Mouse (Mus musculus) large intestine, adult 2 months (tissue): ENCODE results near the gene Gm11037. TPM values are rescaled to one million over a fixed set of nuclear protein-coding genes. Genes with fewer than 3 reads are reported as not detected.

Source experiments
- DNase-seq: peaks from one replicate; pipeline ENCODE4 v3.0.0-alpha.2; 2012; ENCODE audit warnings: low read depth, low spot score
- WGBS: fragments of 180-500 bp; shearing (Covaris S2); methylation state at CpG from one replicate; pipeline ENCODE4 v1.1.7; 2018; 5-methylcytosine and 5-hydroxymethylcytosine counted together
- polyA plus RNA-seq: library from polyadenylated mRNA; depleted of rRNA; stranded (reverse); fragments of >200 nt; gene quantifications from 2 replicates; pipeline ENCODE4 v1.2.3, GENCODE M21; 2012

Gene Gm11037
- polyA plus RNA-seq, 1 experiment, result not detected

GRCm38 (mm10) chr2:131146193-131147042, 13.1 kb downstream of the Gm11037 start:
- WGBS, result 91% methylated on average over 21 of the region's 21 CpGs
- no peak for DNase-seq

GRCm38 (mm10) chr2:131147043-131147365, 13.7 kb downstream of the Gm11037 start:
- WGBS, result 95% methylated on average over 8 of the region's 8 CpGs
- no peak for DNase-seq

- 84% methylated on average over 8 of the region's 8 CpGs for WGBS
- no peak for DNase-seq
These were observed 15.3 kb downstream of the Gm11037 start for GRCm38 (mm10) chr2:131148353-131149253.

GRCm38 (mm10) chr2:131149254-131149578, 15.9 kb downstream of the Gm11037 start:
- no peak for DNase-seq
- 96% methylated on average over 3 of the region's 3 CpGs for WGBS

GRCm38 (mm10) chr2:131152166-131152730, 19.0 kb downstream of the Gm11037 start:
- 87% methylated on average over 7 of the region's 7 CpGs for WGBS
- DNase-seq, result no peak

- DNase-seq, result no peak
- 89% methylated on average over 4 of the region's 4 CpGs for WGBS
These were observed 20.7 kb downstream of the Gm11037 start for GRCm38 (mm10) chr2:131154036-131154435.

GRCm38 (mm10) chr2:131156987-131157386, 23.7 kb downstream of the Gm11037 start:
- WGBS, result 91% methylated on average over 7 of the region's 7 CpGs
- no peak for DNase-seq

GRCm38 (mm10) chr2:131159491-131159910, 26.2 kb downstream of the Gm11037 start:
- WGBS, result under 1% methylated on average over 18 of the region's 18 CpGs
- no peak for DNase-seq

GRCm38 (mm10) chr2:131159938-131160581, 26.8 kb downstream of the Gm11037 start, which contains the start of gene 1700037H04Rik:
1700037H04Rik (minus strand) TSS chr2:131160081.
- under 1% methylated on average over 54 of the region's 54 CpGs for WGBS
- DNase-seq, result peak; percentile 96

- DNase-seq, result no peak
- WGBS, result 1% methylated on average over 17 of the region's 17 CpGs
These were observed 27.4 kb downstream of the Gm11037 start for GRCm38 (mm10) chr2:131160671-131161111.

- DNase-seq, result no peak
- 85% methylated on average over 7 of the region's 7 CpGs for WGBS
These were observed 30.6 kb downstream of the Gm11037 start for GRCm38 (mm10) chr2:131163924-131164323.

- DNase-seq, result no peak
- WGBS, result 84% methylated on average over 2 of the region's 2 CpGs
These were observed 32.9 kb downstream of the Gm11037 start for GRCm38 (mm10) chr2:131166172-131166571.

GRCm38 (mm10) chr2:131167984-131168383, 34.7 kb downstream of the Gm11037 start:
- no peak for DNase-seq
- WGBS, result 72% methylated on average over 6 of the region's 6 CpGs

GRCm38 (mm10) chr2:131168914-131169313, 35.6 kb downstream of the Gm11037 start:
- WGBS, result 84% methylated on average over 1 of the region's 1 CpGs
- no peak for DNase-seq

GRCm38 (mm10) chr2:131170936-131171335, 37.6 kb downstream of the Gm11037 start:
- 67% methylated on average over 9 of the region's 9 CpGs for WGBS
- no peak for DNase-seq

GRCm38 (mm10) chr2:131171401-131172104, 38.3 kb downstream of the Gm11037 start:
- WGBS, result 60% methylated on average over 43 of the region's 43 CpGs
- DNase-seq, result no peak

- whole genome bisulfite sequencing, result 84% methylated on average over 9 of the region's 9 CpGs
- DNase-seq, result no peak
These were observed 39.0 kb downstream of the Gm11037 start for GRCm38 (mm10) chr2:131172322-131172721.

GRCm38 (mm10) chr2:131174700-131175099, 41.4 kb downstream of the Gm11037 start:
- DNase-seq, result no peak

GRCm38 (mm10) chr2:131175286-131175944, 42.1 kb downstream of the Gm11037 start:
- 45% methylated on average over 3 of the region's 3 CpGs for WGBS
- no peak for DNase-seq

More at GRCm38 (mm10) chr2:131174700-131175099, 41.4 kb downstream of the Gm11037 start:
- 5% methylated on average over 11 of the region's 11 CpGs for WGBS
